Mouse (Mus musculus) liver, embryonic 13.5 days (tissue): Measurements from ENCODE around the gene Atg7. TPM values are rescaled to one million over a fixed set of nuclear protein-coding genes. Genes with fewer than 3 reads are reported as not detected.

ENCODE experiments used
- ATAC-seq: fragments of 200-750 bp; cut with Nextera tagmentation; 2 replicates; pipeline ENCODE4 v1.8.0; 2017; ENCODE audit warnings: low read depth, mild to moderate bottlenecking, moderate number of reproducible peaks, moderate library complexity
- DNase-seq: peaks from one replicate; pipeline ENCODE4 v3.0.0; 2022
- H3K27ac ChIP-seq: fragments of 300-500 bp; sonication (generic); 2 replicates; pipeline ENCODE4 v1.5.1; 2015; ENCODE audit warnings: moderate library complexity, mild to moderate bottlenecking, inconsistent platforms
- H3K27me3 ChIP-seq: fragments of 300-500 bp; sonication (generic); 2 replicates; pipeline ENCODE4 v1.6.1; 2015; ENCODE audit warnings: mild to moderate bottlenecking, inconsistent platforms
- H3K36me3 ChIP-seq: fragments of 300-500 bp; sonication (generic); 2 replicates; pipeline ENCODE4 v1.6.1; 2015; ENCODE audit warnings: mild to moderate bottlenecking, inconsistent platforms
- H3K4me1 ChIP-seq: fragments of 300-500 bp; sonication (generic); replicated peaks from 2 replicates; pipeline ENCODE4 v1.6.1; 2015; ENCODE audit warnings: inconsistent platforms
- H3K4me2 ChIP-seq: fragments of 300-500 bp; sonication (generic); 2 replicates; pipeline ENCODE4 v1.6.1; 2015; ENCODE audit warnings: inconsistent platforms, mild to moderate bottlenecking, moderate library complexity
- H3K4me3 ChIP-seq: fragments of 300-500 bp; sonication (generic); replicated peaks from 2 replicates; pipeline ENCODE4 v1.5.1; 2015; ENCODE audit warnings: mild to moderate bottlenecking, inconsistent platforms
- H3K9ac ChIP-seq: fragments of 300-500 bp; sonication (generic); 2 replicates; pipeline ENCODE4 v1.6.1; 2015; ENCODE audit warnings: mild to moderate bottlenecking, inconsistent platforms
- H3K9me3 ChIP-seq: fragments of 300-500 bp; sonication (generic); replicated peaks from 2 replicates; pipeline ENCODE4 v1.6.1; 2016; ENCODE audit warnings: inconsistent platforms
- WGBS: fragments of 180-500 bp; shearing (Covaris S2); methylation state at CpG from one replicate; pipeline ENCODE4 v1.1.7; 2015; ENCODE audit not compliant: insufficient replicate concordance; 5-methylcytosine and 5-hydroxymethylcytosine counted together
- polyA plus RNA-seq: library from polyadenylated mRNA; unstranded; fragments of >200 nt; fragmentation: Nextera tagmentation; extraction: Ambion mirVana; gene quantifications from 2 replicates; pipeline ENCODE4 v1.2.1, GENCODE M21; 2015

Atg7 gene
- polyA plus RNA-seq, 1 experiment from 2014 or later = 12.5 TPM

GRCm38 (mm10) chr6:114896281-114896680 is 253.4 kb downstream of the Atg7 start:
- WGBS = 80% methylated on average over 2 of the region's 2 CpGs
- no peaks in the 10 kb centered on the region for H3K27me3 ChIP-seq
- peaks cover 8% of the 10 kb centered on the region; the same call in 1 of the 2 replicates for H3K36me3 ChIP-seq
- no peak overlapping the region for H3K27ac ChIP-seq
- peaks cover 81% of the 10 kb centered on the region for H3K4me1 ChIP-seq
- ATAC-seq (no peak), DNase-seq (no peak)
- H3K9me3 ChIP-seq = no peaks in the 10 kb centered on the region
- no peak overlapping the region for H3K9ac ChIP-seq
- no peak overlapping the region for H3K4me3 ChIP-seq
- no peak overlapping the region for H3K4me2 ChIP-seq

- no peak for DNase-seq
Observed at GRCm38 (mm10) chr6:114898949-114899348, 256.1 kb downstream of the Atg7 start.

GRCm38 (mm10) chr6:114899652-114900051 is 256.8 kb downstream of the Atg7 start:
- Histone ChIP-seq H3K27me3 (no peaks in the 10 kb centered on the region), H3K9ac (peak overlapping the region; percentile 69; the same call in 1 of the 2 replicates), H3K9me3 (no peaks in the 10 kb centered on the region), H3K36me3 (peaks cover 8% of the 10 kb centered on the region; the same call in 1 of the 2 replicates), H3K27ac (peak overlapping the region; percentile 90), H3K4me2 (peak overlapping the region; percentile 68), H3K4me1 (peaks cover 85% of the 10 kb centered on the region), H3K4me3 (no peak overlapping the region)
- DNase-seq = no peak
- WGBS = 41% methylated on average over 7 of the region's 7 CpGs
- no peak for ATAC-seq

More at GRCm38 (mm10) chr6:114898949-114899348, 256.1 kb downstream of the Atg7 start:
- no peak overlapping the region for H3K4me2 ChIP-seq
- no peak for ATAC-seq
- no peaks in the 10 kb centered on the region for H3K27me3 ChIP-seq
- peaks cover 85% of the 10 kb centered on the region for H3K4me1 ChIP-seq
- H3K27ac ChIP-seq = peak overlapping the region; percentile 90; the same call in 1 of the 2 replicates
- H3K9ac ChIP-seq = no peak overlapping the region
- no peaks in the 10 kb centered on the region for H3K9me3 ChIP-seq
- peaks cover 8% of the 10 kb centered on the region; the same call in 1 of the 2 replicates for H3K36me3 ChIP-seq
- 43% methylated on average over 4 of the region's 4 CpGs for WGBS
- H3K4me3 ChIP-seq = no peak overlapping the region

- peaks cover 86% of the 10 kb centered on the region for H3K4me1 ChIP-seq
- H3K4me2 ChIP-seq = peak overlapping the region; percentile 68
- H3K9ac ChIP-seq = peak overlapping the region; percentile 69; the same call in 1 of the 2 replicates
- no peaks in the 10 kb centered on the region for H3K9me3 ChIP-seq
- WGBS = 69% methylated on average over 10 of the region's 10 CpGs
- no peak overlapping the region for H3K4me3 ChIP-seq
- H3K27ac ChIP-seq = peak overlapping the region; percentile 90
- H3K36me3 ChIP-seq = peaks cover 7% of the 10 kb centered on the region; the same call in 1 of the 2 replicates
- H3K27me3 ChIP-seq = no peaks in the 10 kb centered on the region
- ATAC-seq = no peak
- DNase-seq = no peak
Observed at GRCm38 (mm10) chr6:114900194-114900593, 257.3 kb downstream of the Atg7 start.

GRCm38 (mm10) chr6:114901321-114901824 is 258.5 kb downstream of the Atg7 start:
- H3K4me1 ChIP-seq = peaks cover 88% of the 10 kb centered on the region
- DNase-seq (peak; percentile 66), ATAC-seq (peak; percentile 92)
- no peaks in the 10 kb centered on the region for H3K27me3 ChIP-seq
- 0 out of 2 replicates have a peak, but pooled peaks cover 2% of the 10 kb centered on the region for H3K36me3 ChIP-seq
- peak overlapping the region; percentile 69 for H3K9ac ChIP-seq
- H3K27ac ChIP-seq = peak overlapping the region; percentile 90
- 7% methylated on average over 12 of the region's 12 CpGs for WGBS
- H3K4me3 ChIP-seq = peak overlapping the region; percentile 36
- H3K4me2 ChIP-seq = peak overlapping the region; percentile 68
- no peaks in the 10 kb centered on the region for H3K9me3 ChIP-seq

GRCm38 (mm10) chr6:114901921-114902320 is 259.0 kb downstream of the Atg7 start:
- Histone ChIP-seq H3K4me2 (peak overlapping the region; percentile 68), H3K36me3 (0 out of 2 replicates have a peak, but pooled peaks cover 2% of the 10 kb centered on the region), H3K9ac (peak overlapping the region; percentile 69), H3K27me3 (no peaks in the 10 kb centered on the region), H3K4me3 (no peak overlapping the region), H3K27ac (peak overlapping the region; percentile 90), H3K9me3 (no peaks in the 10 kb centered on the region), H3K4me1 (peaks cover 90% of the 10 kb centered on the region)
- DNase-seq (no peak), ATAC-seq (peak; percentile 39)
- 24% methylated on average over 4 of the region's 4 CpGs for WGBS

GRCm38 (mm10) chr6:114904233-114904632 is 261.3 kb downstream of the Atg7 start:
- 44% methylated on average over 6 of the region's 6 CpGs for WGBS
- Histone ChIP-seq H3K4me2 (no peak overlapping the region), H3K4me1 (peaks cover 94% of the 10 kb centered on the region), H3K27ac (no peak overlapping the region; the same call in 1 of the 2 replicates), H3K4me3 (no peak overlapping the region), H3K27me3 (no peaks in the 10 kb centered on the region), H3K9me3 (no peaks in the 10 kb centered on the region), H3K36me3 (0 out of 2 replicates have a peak, but pooled peaks cover 2% of the 10 kb centered on the region), H3K9ac (no peak overlapping the region)
- no peak for ATAC-seq
- no peak for DNase-seq

GRCm38 (mm10) chr6:114904818-114905217 is 261.9 kb downstream of the Atg7 start:
- Histone ChIP-seq H3K4me2 (no peak overlapping the region), H3K9ac (no peak overlapping the region), H3K4me1 (peaks cover 88% of the 10 kb centered on the region), H3K4me3 (no peak overlapping the region), H3K27ac (no peak overlapping the region), H3K9me3 (no peaks in the 10 kb centered on the region), H3K36me3 (0 out of 2 replicates have a peak, but pooled peaks cover 2% of the 10 kb centered on the region), H3K27me3 (no peaks in the 10 kb centered on the region)
- DNase-seq = no peak
- no peak for ATAC-seq
- WGBS = 75% methylated on average over 3 of the region's 3 CpGs

GRCm38 (mm10) chr6:114905253-114906028 is 262.5 kb downstream of the Atg7 start:
- Histone ChIP-seq H3K9me3 (no peaks in the 10 kb centered on the region), H3K4me2 (no peak overlapping the region), H3K4me3 (no peak overlapping the region), H3K4me1 (peaks cover 82% of the 10 kb centered on the region), H3K36me3 (0 out of 2 replicates have a peak, but pooled peaks cover 2% of the 10 kb centered on the region), H3K27me3 (no peaks in the 10 kb centered on the region), H3K9ac (no peak overlapping the region), H3K27ac (no peak overlapping the region)
- DNase-seq (no peak), ATAC-seq (no peak)
- 47% methylated on average over 8 of the region's 8 CpGs for WGBS

GRCm38 (mm10) chr6:114906209-114906608 is 263.3 kb downstream of the Atg7 start:
- Histone ChIP-seq H3K27me3 (no peaks in the 10 kb centered on the region), H3K4me2 (no peak overlapping the region), H3K9me3 (no peaks in the 10 kb centered on the region), H3K4me1 (peaks cover 76% of the 10 kb centered on the region), H3K9ac (no peak overlapping the region), H3K27ac (no peak overlapping the region), H3K4me3 (no peak overlapping the region), H3K36me3 (0 out of 2 replicates have a peak, but pooled peaks cover 2% of the 10 kb centered on the region)
- DNase-seq = no peak
- ATAC-seq = no peak
- 60% methylated on average over 5 of the region's 5 CpGs for WGBS

GRCm38 (mm10) chr6:114907459-114907858 is 264.6 kb downstream of the Atg7 start:
- H3K4me3 ChIP-seq = no peak overlapping the region
- no peak for ATAC-seq
- no peak for DNase-seq
- no peaks in the 10 kb centered on the region for H3K27me3 ChIP-seq
- H3K36me3 ChIP-seq = 0 out of 2 replicates have a peak, but pooled peaks cover 2% of the 10 kb centered on the region
- WGBS = 88% methylated on average over 6 of the region's 6 CpGs
- peaks cover 75% of the 10 kb centered on the region for H3K4me1 ChIP-seq
- H3K9ac ChIP-seq = no peak overlapping the region
- H3K27ac ChIP-seq = no peak overlapping the region
- no peaks in the 10 kb centered on the region for H3K9me3 ChIP-seq
- H3K4me2 ChIP-seq = no peak overlapping the region
